Mouse (Mus musculus) cerebellum, adult 11 months (tissue): ENCODE data around the gene Prkag2.

Source experiments
- DNase-seq: peaks from one replicate; pipeline ENCODE4 v3.0.0; 2022

Prkag2 gene

GRCm38 (mm10) chr5:24908141-24908819 is 192.2 kb downstream of the Prkag2 start:
- DNase-seq: peak; percentile 91

- DNase-seq: no peak
Observed at GRCm38 (mm10) chr5:24907737-24908136, 192.7 kb downstream of the Prkag2 start.

- no peak for DNase-seq
Observed at GRCm38 (mm10) chr5:24906844-24907243, 193.6 kb downstream of the Prkag2 start.

GRCm38 (mm10) chr5:24904941-24905340 is 195.5 kb downstream of the Prkag2 start:
- peak; percentile 53 for DNase-seq

GRCm38 (mm10) chr5:24904423-24904822 is 196.0 kb downstream of the Prkag2 start:
- DNase-seq: peak; percentile 36

GRCm38 (mm10) chr5:24904001-24904400 is 196.4 kb downstream of the Prkag2 start:
- DNase-seq: no peak

GRCm38 (mm10) chr5:24902835-24903234 is 197.6 kb downstream of the Prkag2 start:
- DNase-seq: peak; percentile 40

GRCm38 (mm10) chr5:24895606-24896005 is 204.8 kb downstream of the Prkag2 start:
- DNase-seq: no peak

- DNase-seq: no peak
Observed at GRCm38 (mm10) chr5:24894814-24895213, 205.6 kb downstream of the Prkag2 start.

- DNase-seq: no peak
Observed at GRCm38 (mm10) chr5:24892461-24892860, 208.0 kb downstream of the Prkag2 start.

GRCm38 (mm10) chr5:24889860-24890259 is 210.6 kb downstream of the Prkag2 start:
- no peak for DNase-seq

- no peak for DNase-seq
Observed at GRCm38 (mm10) chr5:24888874-24889591, 211.4 kb downstream of the Prkag2 start.

GRCm38 (mm10) chr5:24887271-24887670 is 213.2 kb downstream of the Prkag2 start:
- DNase-seq: no peak

GRCm38 (mm10) chr5:24878713-24879112 is 221.7 kb downstream of the Prkag2 start:
- no peak for DNase-seq

GRCm38 (mm10) chr5:24877836-24878624 is 222.4 kb downstream of the Prkag2 start:
- no peak for DNase-seq

GRCm38 (mm10) chr5:24876653-24877052 is 223.8 kb downstream of the Prkag2 start:
- no peak for DNase-seq

GRCm38 (mm10) chr5:24874111-24874510 is 226.3 kb downstream of the Prkag2 start:
- peak; percentile 94 for DNase-seq

- DNase-seq: no peak
Observed at GRCm38 (mm10) chr5:24873221-24873620, 227.2 kb downstream of the Prkag2 start.

GRCm38 (mm10) chr5:24871276-24871675 is 229.2 kb downstream of the Prkag2 start:
- no peak for DNase-seq

GRCm38 (mm10) chr5:24869796-24870289 is 230.6 kb downstream of the Prkag2 start:
- no peak for DNase-seq

- no peak for DNase-seq
Observed at GRCm38 (mm10) chr5:24863804-24864203, 236.6 kb downstream of the Prkag2 start.

- DNase-seq: no peak
Observed at GRCm38 (mm10) chr5:24861449-24861930, 239.0 kb downstream of the Prkag2 start.
